Mouse (Mus musculus) G1E (cell line): ENCODE results near the gene Ttc39a. TPM values are rescaled to one million over a fixed set of nuclear protein-coding genes. Genes with fewer than 3 reads are reported as not detected.
A peak's percentile ranks its signal among the peaks of the same experiment; 100 is the strongest.

ENCODE experiments used
- ATAC-seq: 2 replicates; pipeline ENCODE4 v1.8.0; 2016; ENCODE audit warnings: mild to moderate bottlenecking; ENCODE audit not compliant: insufficient number of reproducible peaks, poor library complexity, low FRiP score, severe bottlenecking; ENCODE audit errors: extremely low read depth
- DNase-seq: peaks from one replicate; pipeline ENCODE4 v3.0.0; 2012; ENCODE audit warnings: low spot score
- H3K27me3 ChIP-seq: 2 replicates; pipeline ENCODE4 v1.6.1; 2012; ENCODE audit warnings: mild to moderate bottlenecking, low read length, inconsistent platforms; ENCODE audit not compliant: insufficient read depth
- H3K36me3 ChIP-seq: replicated peaks from 2 replicates; pipeline ENCODE3; 2012; ENCODE audit warnings: mild to moderate bottlenecking, inconsistent platforms
- H3K4me1 ChIP-seq: 2 replicates; pipeline ENCODE4 v1.6.1; 2012; ENCODE audit warnings: low read depth, low read length, inconsistent platforms, mixed read lengths; ENCODE audit not compliant: insufficient read depth
- H3K4me3 ChIP-seq: 2 replicates; pipeline ENCODE4 v1.5.1; 2012; ENCODE audit warnings: low read depth, mild to moderate bottlenecking, inconsistent platforms, low read length, moderate library complexity, mixed read lengths
- H3K9me3 ChIP-seq: replicated peaks from 2 replicates; pipeline ENCODE4 v1.6.1; 2012; ENCODE audit warnings: inconsistent platforms
- CTCF ChIP-seq: IDR thresholded peaks from 2 replicates; pipeline ENCODE4 v1.5.1; 2012; ENCODE audit warnings: low read depth, low read length, inconsistent platforms, mixed read lengths
- GATA1 ChIP-seq: IDR thresholded peaks from 2 replicates; pipeline ENCODE4 v1.6.1; 2012; ENCODE audit warnings: borderline replicate concordance, low read length, inconsistent platforms, mixed read lengths
- GATA2 ChIP-seq: IDR thresholded peaks from 2 replicates; pipeline ENCODE4 v1.6.1; 2012; ENCODE audit warnings: low read depth, low read length, inconsistent platforms, borderline replicate concordance
- POLR2AphosphoS5 ChIP-seq: IDR thresholded peaks from 2 replicates; pipeline ENCODE4 v1.6.1; 2012; ENCODE audit warnings: low read depth, low read length, inconsistent platforms; ENCODE audit not compliant: insufficient replicate concordance
- TAL1 ChIP-seq: conservative IDR thresholded peaks from 2 replicates; pipeline ENCODE4 v1.6.1; 2012; ENCODE audit warnings: low read depth, low read length, inconsistent platforms, mixed read lengths
- polyA plus RNA-seq: library from polyadenylated mRNA; stranded (reverse); fragments of >175 nt; gene quantifications from 2 replicates; pipeline ENCODE4 v1.2.3, GENCODE M21; 2012
- total RNA-seq, 2 experiments: library from RNA; stranded (forward) in 1 of 2; stranded (reverse) in 1 of 2; fragments of 200-1000 nt in 1 of 2; fragments of >200 nt in 1 of 2; fragmentation: Nextera tagmentation in 1 of 2; gene quantifications; 2 replicates each; pipeline ENCODE4 v1.2.3; 2014 to 2017

Ttc39a gene
- total RNA-seq (2014; fragmentation: Nextera tagmentation) (38.9 and 50.2 TPM in 2 replicates), total RNA-seq (2017) (40.4 and 48.0 TPM in 2 replicates), polyA plus RNA-seq (28.9 and 30.9 TPM in 2 replicates)

DNA sequence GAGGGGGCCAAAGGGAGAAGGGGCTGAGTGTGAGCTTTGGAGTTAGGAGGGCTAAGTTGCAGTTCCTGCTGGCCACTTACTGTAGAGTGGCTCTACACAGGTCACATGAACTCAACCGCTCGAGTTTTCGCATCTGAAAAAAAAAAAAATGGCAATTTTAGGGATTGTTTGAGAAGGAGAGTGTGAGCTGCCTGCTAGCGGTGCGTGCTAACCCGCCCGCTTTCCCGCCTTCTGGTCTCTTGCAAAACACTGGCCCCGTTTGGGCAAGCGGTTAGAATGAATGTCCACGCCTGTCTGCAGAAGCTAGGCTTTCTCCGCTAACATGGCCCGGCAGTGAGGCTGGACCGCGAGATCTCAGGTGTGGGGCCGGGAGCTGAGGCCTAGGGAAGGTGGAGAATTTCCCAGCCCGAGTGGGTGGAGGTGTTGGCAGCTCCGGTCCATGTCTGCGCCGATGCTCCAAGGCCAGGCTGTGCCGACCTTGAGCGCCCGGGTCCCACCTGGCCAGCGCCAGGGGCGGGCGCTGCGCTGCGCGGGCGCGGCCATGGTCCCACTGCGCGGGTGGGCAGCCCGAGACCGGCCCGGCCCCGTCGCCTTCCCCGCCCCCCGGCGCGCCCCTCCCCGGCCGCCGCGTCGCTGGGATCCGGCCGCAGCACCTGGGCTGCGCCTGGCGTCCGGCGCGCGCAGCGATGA, at the start of gene Ttc39a:
Ttc39a (plus strand) TSS at position 138 of the 690 bp plus-strand sequence.
- Histone ChIP-seq H3K27me3 (no peaks in the 10 kb centered on the region), H3K4me3 (peak within 1 kb of the TSS; percentile 79), H3K9me3 (no peaks in the 10 kb centered on the region), H3K4me1 (peaks cover 83% of the 10 kb centered on the region), H3K36me3 (peaks cover 35% of the 10 kb centered on the region)
- DNase-seq (peak; percentile 59), ATAC-seq (no peak)
- no peak for TF ChIP-seq GATA2
- TF ChIP-seq CTCF = no peak
- TF ChIP-seq GATA1 = no peak
- no peak for TF ChIP-seq POLR2AphosphoS5
- TF ChIP-seq TAL1 = no peak

DNA sequence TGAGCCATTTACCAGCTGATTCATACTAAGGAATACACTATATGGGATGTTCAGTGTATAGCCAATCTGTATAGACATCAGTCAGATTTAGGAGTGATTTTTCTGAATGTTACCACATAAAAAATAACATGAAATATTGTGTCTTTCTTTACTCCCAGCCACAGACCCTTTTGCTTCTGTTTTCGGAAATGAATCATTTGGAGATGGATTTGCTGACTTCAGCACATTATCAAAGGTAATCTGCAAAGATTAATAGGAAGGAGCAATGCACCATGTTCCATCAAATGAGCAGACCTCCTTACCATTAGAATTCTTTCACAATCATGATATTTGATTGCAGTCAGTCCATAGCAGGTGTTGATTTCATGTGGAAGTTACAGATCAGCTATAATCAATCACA, 28.3 kb upstream of the Ttc39a start:
- TF ChIP-seq POLR2AphosphoS5 (no peak), GATA2 (no peak), GATA1 (no peak), CTCF (no peak), TAL1 (no peak)
- no peak for ATAC-seq
- Histone ChIP-seq H3K9me3 (no peaks in the 10 kb centered on the region), H3K36me3 (peaks cover 85% of the 10 kb centered on the region), H3K27me3 (no peaks in the 10 kb centered on the region), H3K4me1 (no peaks in the 10 kb centered on the region), H3K4me3 (no peak overlapping the region)
- no peak for DNase-seq

DNA sequence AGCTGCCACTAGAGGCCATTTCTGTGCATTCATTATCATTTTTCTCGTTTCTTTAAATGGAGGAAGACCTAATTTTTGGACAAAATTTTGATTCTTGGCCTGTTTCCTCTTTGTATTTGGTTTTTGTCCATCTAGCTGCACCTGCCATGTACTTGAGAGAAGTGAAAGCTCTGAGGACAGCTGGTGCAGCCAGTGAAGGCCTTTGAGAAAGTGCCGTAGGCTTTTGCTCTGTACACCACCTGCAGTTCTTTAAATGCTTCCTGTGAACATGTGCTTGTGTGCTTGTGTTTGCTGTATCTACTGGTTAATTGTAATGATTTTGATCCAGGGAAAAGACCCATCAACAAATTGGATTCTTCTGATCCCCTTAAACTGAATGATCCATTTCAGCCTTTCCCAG, 24.0 kb upstream of the Ttc39a start:
- no peak for TF ChIP-seq CTCF
- TF ChIP-seq POLR2AphosphoS5 = no peak
- TF ChIP-seq GATA2 = no peak
- no peak for TF ChIP-seq GATA1
- no peak for TF ChIP-seq TAL1
- Histone ChIP-seq H3K27me3 (no peaks in the 10 kb centered on the region), H3K4me3 (no peak overlapping the region), H3K9me3 (no peaks in the 10 kb centered on the region), H3K4me1 (peaks cover 6% of the 10 kb centered on the region), H3K36me3 (peaks cover 64% of the 10 kb centered on the region)
- no peak for DNase-seq
- no peak for ATAC-seq

DNA sequence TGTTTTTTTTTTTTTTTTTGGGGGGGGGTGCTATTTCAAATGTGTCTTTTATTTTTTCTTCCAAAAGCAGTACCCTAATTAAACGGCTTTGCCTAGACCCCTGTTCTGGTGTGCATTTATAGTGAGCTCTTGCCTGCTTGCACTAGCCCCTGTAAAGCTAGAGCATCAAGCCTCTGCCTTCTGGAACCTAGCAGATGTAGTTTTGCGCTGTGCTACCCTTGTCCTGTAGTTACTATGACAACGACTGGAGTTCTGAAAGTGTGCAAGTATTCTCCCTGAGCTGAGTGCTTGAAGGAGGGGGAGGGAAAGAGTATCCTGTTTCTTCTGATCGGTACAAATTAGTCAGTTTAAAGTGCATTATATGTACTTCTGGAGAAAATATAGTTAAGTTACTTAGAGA, 20.8 kb upstream of the Ttc39a start:
- ATAC-seq (no peak), DNase-seq (no peak)
- Histone ChIP-seq H3K4me1 (peaks cover 6% of the 10 kb centered on the region), H3K9me3 (no peaks in the 10 kb centered on the region), H3K27me3 (no peaks in the 10 kb centered on the region), H3K4me3 (no peak overlapping the region), H3K36me3 (peaks cover 56% of the 10 kb centered on the region)
- TF ChIP-seq POLR2AphosphoS5 (no peak), GATA1 (no peak), GATA2 (no peak), CTCF (no peak), TAL1 (no peak)

DNA sequence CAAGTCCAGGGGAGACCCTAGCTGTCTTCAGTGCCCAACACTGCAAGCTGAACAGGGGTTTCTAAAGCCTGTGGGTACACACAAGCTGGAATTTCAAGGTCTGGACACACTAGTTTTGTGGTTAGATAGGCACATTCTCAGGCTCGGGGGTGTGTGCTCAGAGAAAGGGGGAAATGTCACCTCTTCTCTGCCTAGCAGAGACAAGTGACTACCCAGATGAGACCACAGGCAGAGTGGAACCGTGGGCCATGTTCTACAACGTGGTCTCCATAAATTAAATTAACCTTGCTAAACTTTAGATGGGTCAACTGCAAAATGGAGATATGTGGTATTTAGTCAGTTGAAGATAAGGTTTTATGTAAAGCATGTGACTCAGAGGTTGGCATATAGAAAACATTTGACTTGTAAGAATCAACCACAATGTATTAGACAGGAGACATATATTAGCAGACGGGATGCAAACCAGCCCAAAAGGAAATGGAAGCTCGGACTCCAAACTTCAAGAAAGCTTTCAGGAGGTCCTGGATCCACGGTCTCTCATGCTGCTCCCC, 13.1 kb upstream of the Ttc39a start:
- TF ChIP-seq CTCF = no peak
- no peak for TF ChIP-seq TAL1
- TF ChIP-seq GATA2 = no peak
- TF ChIP-seq GATA1 = no peak
- no peak for TF ChIP-seq POLR2AphosphoS5
- H3K4me1 ChIP-seq = peaks cover 42% of the 10 kb centered on the region
- H3K4me3 ChIP-seq = no peak overlapping the region; the same call in 1 of the 2 replicates
- no peaks in the 10 kb centered on the region for H3K27me3 ChIP-seq
- ATAC-seq (peak; percentile 65), DNase-seq (peak; percentile 44)
- H3K36me3 ChIP-seq = peaks cover 24% of the 10 kb centered on the region
- H3K9me3 ChIP-seq = no peaks in the 10 kb centered on the region

DNA sequence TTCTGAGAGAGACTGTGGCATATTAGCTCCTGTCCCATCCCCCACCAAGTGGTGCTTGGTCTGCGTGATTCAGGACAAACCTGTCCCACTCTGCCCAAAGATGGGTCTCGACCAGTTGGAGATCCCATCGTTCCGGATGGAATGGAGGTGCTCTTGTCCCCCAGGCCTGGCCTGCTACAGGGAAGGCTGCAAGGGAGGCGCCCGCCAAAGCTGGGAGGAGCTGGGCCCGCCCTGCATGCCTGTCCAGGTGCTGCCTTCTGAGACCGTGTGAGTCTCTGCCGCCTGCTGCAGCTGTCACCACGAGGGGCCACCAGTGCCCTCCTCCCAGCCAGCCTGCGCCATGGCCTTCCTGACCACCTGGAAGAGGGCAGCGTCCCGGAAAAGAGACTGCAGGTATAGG, 12.5 kb upstream of the Ttc39a start:
- TF ChIP-seq POLR2AphosphoS5 (no peak), GATA2 (no peak), CTCF (no peak), GATA1 (no peak), TAL1 (no peak)
- Histone ChIP-seq H3K36me3 (peaks cover 18% of the 10 kb centered on the region), H3K9me3 (no peaks in the 10 kb centered on the region), H3K27me3 (no peaks in the 10 kb centered on the region), H3K4me1 (peaks cover 42% of the 10 kb centered on the region), H3K4me3 (peak overlapping the region; percentile 67; the same call in 1 of the 2 replicates)
- peak; percentile 56 for ATAC-seq
- peak; percentile 35 for DNase-seq
